Mouse (Mus musculus) stomach, postnatal 0 days (tissue): ENCODE results near the gene Alpi. TPM values are rescaled to one million over a fixed set of nuclear protein-coding genes. Genes with fewer than 3 reads are reported as not detected.

Source experiments
- ATAC-seq: fragments of 200-750 bp; cut with Nextera tagmentation; 2 replicates; pipeline ENCODE4 v1.8.0; 2017; ENCODE audit not compliant: low FRiP score, low TSS enrichment
- DNase-seq: peaks from one replicate; pipeline ENCODE4 v3.0.0-alpha.2; 2016; ENCODE audit warnings: low spot score
- H3K27ac ChIP-seq: fragments of 300-500 bp; sonication (generic); replicated peaks from 2 replicates; pipeline ENCODE4 v1.5.1; 2014; ENCODE audit warnings: mild to moderate bottlenecking, control low read depth
- H3K27me3 ChIP-seq: fragments of 300-500 bp; sonication (generic); 2 replicates; pipeline ENCODE4 v1.6.1; 2014; ENCODE audit warnings: low read length; ENCODE audit not compliant: control insufficient read depth, insufficient read depth
- H3K36me3 ChIP-seq: fragments of 300-500 bp; sonication (generic); 2 replicates; pipeline ENCODE4 v1.6.1; 2014; ENCODE audit warnings: low read length, mixed read lengths; ENCODE audit not compliant: control insufficient read depth, insufficient read depth
- H3K4me1 ChIP-seq: fragments of 300-500 bp; sonication (generic); replicated peaks from 2 replicates; pipeline ENCODE4 v1.6.1; 2014; ENCODE audit warnings: antibody characterized with exemption; ENCODE audit not compliant: control insufficient read depth, insufficient read depth
- H3K4me2 ChIP-seq: fragments of 300-500 bp; sonication (generic); replicated peaks from 2 replicates; pipeline ENCODE4 v1.6.1; 2014; ENCODE audit warnings: low read depth, mild to moderate bottlenecking, control low read depth, moderate library complexity
- H3K4me3 ChIP-seq: fragments of 300-500 bp; sonication (generic); 2 replicates; pipeline ENCODE4 v1.5.1; 2014; ENCODE audit warnings: low read depth, low read length, control low read depth
- H3K9ac ChIP-seq: fragments of 300-500 bp; sonication (generic); 2 replicates; pipeline ENCODE4 v1.6.1; 2014; ENCODE audit warnings: mild to moderate bottlenecking, low read length, control low read depth, mixed read lengths
- H3K9me3 ChIP-seq: fragments of 300-500 bp; sonication (generic); 2 replicates; pipeline ENCODE4 v1.6.1; 2016; ENCODE audit warnings: low read length; ENCODE audit not compliant: control insufficient read depth
- CTCF ChIP-seq: IDR thresholded peaks from 2 replicates; pipeline ENCODE4 v1.5.1; 2016; ENCODE audit warnings: antibody characterized with exemption, low read depth, mild to moderate bottlenecking, moderate library complexity
- EP300 ChIP-seq: optimal IDR thresholded peaks from 2 replicates; pipeline ENCODE3; 2016; ENCODE audit warnings: antibody characterized with exemption
- WGBS: fragments of 180-500 bp; shearing (Covaris S2); extraction: QIAGEN DNeasy Blood & Tissue Kit; methylation state at CpG from one replicate; pipeline ENCODE4 v1.1.7; 2014; 5-methylcytosine and 5-hydroxymethylcytosine counted together
- polyA plus RNA-seq: library from polyadenylated mRNA; unstranded; fragments of >200 nt; fragmentation: Nextera tagmentation; extraction: Ambion mirVana; gene quantifications from 2 replicates; pipeline ENCODE4 v1.2.1, GENCODE M21; 2015

The Alpi gene
- 5.7 and 11.4 TPM in 2 replicates for polyA plus RNA-seq

GRCm38 (mm10) chr1:87101411-87101810 lies at the start of gene Alpi:
Gene Alpi (minus strand): TSS chr1:87101606.
- H3K4me2 ChIP-seq, result no peak within 1 kb of the TSS

GRCm38 (mm10) chr1:87149422-87149821 lies 48.0 kb upstream of the Alpi start:
- Histone ChIP-seq H3K27me3 (peaks cover 19% of the 10 kb centered on the region), H3K9me3 (no peaks in the 10 kb centered on the region), H3K9ac (no peak overlapping the region), H3K4me2 (no peak overlapping the region), H3K4me3 (no peak overlapping the region), H3K36me3 (no peaks in the 10 kb centered on the region), H3K27ac (no peak overlapping the region), H3K4me1 (peaks cover 5% of the 10 kb centered on the region)
- no peak for DNase-seq
- WGBS, result 38% methylated on average over 13 of the region's 13 CpGs
- no peak for TF ChIP-seq EP300
- no peak for TF ChIP-seq CTCF
- peak; percentile 15; the same call in 1 of the 2 replicates for ATAC-seq

More at GRCm38 (mm10) chr1:87101411-87101810, at the start of gene Alpi:
- Histone ChIP-seq H3K9ac (no peak within 1 kb of the TSS), H3K36me3 (no peaks in the 10 kb centered on the region), H3K27ac (no peak within 1 kb of the TSS), H3K27me3 (no peaks in the 10 kb centered on the region), H3K4me1 (no peaks in the 10 kb centered on the region), H3K9me3 (no peaks in the 10 kb centered on the region), H3K4me3 (no peak within 1 kb of the TSS)
- DNase-seq, result peak; percentile 21
- WGBS, result 47% methylated on average over 1 of the region's 1 CpGs
- no peak for ATAC-seq
- TF ChIP-seq CTCF (no peak), EP300 (no peak)

GRCm38 (mm10) chr1:87143141-87143540 lies 41.7 kb upstream of the Alpi start:
- ATAC-seq (no peak), DNase-seq (no peak)
- no peaks in the 10 kb centered on the region for H3K27me3 ChIP-seq
- WGBS, result 61% methylated on average over 10 of the region's 10 CpGs
- no peak overlapping the region for H3K27ac ChIP-seq
- TF ChIP-seq EP300, result no peak
- H3K4me3 ChIP-seq, result no peak overlapping the region
- H3K4me2 ChIP-seq, result no peak overlapping the region
- H3K4me1 ChIP-seq, result no peaks in the 10 kb centered on the region
- no peaks in the 10 kb centered on the region for H3K36me3 ChIP-seq
- no peaks in the 10 kb centered on the region for H3K9me3 ChIP-seq
- no peak overlapping the region for H3K9ac ChIP-seq

- H3K4me3 ChIP-seq, result no peak overlapping the region
- WGBS, result 41% methylated on average over 9 of the region's 9 CpGs
- DNase-seq (no peak), ATAC-seq (peak; percentile 56; the same call in 1 of the 2 replicates)
- H3K27ac ChIP-seq, result no peak overlapping the region
- H3K4me1 ChIP-seq, result no peaks in the 10 kb centered on the region
- no peak overlapping the region for H3K9ac ChIP-seq
- no peaks in the 10 kb centered on the region for H3K9me3 ChIP-seq
- H3K36me3 ChIP-seq, result no peaks in the 10 kb centered on the region
- TF ChIP-seq CTCF, result no peak
- no peak for TF ChIP-seq EP300
- H3K27me3 ChIP-seq, result no peaks in the 10 kb centered on the region
- H3K4me2 ChIP-seq, result no peak overlapping the region
Measured at GRCm38 (mm10) chr1:87142456-87142855, 41.0 kb upstream of the Alpi start.

GRCm38 (mm10) chr1:87141550-87141949 lies 40.1 kb upstream of the Alpi start:
- ATAC-seq (no peak), DNase-seq (no peak)
- Histone ChIP-seq H3K27ac (no peak overlapping the region), H3K4me1 (no peaks in the 10 kb centered on the region), H3K27me3 (no peaks in the 10 kb centered on the region), H3K9me3 (no peaks in the 10 kb centered on the region), H3K9ac (no peak overlapping the region), H3K4me3 (no peak overlapping the region), H3K4me2 (no peak overlapping the region), H3K36me3 (no peaks in the 10 kb centered on the region)
- no peak for TF ChIP-seq EP300
- no peak for TF ChIP-seq CTCF
- 89% methylated on average over 4 of the region's 4 CpGs for WGBS

GRCm38 (mm10) chr1:87131803-87132202 lies 30.4 kb upstream of the Alpi start:
- peaks cover 8% of the 10 kb centered on the region; the same call in 1 of the 2 replicates for H3K27me3 ChIP-seq
- no peak overlapping the region for H3K9ac ChIP-seq
- no peak for TF ChIP-seq EP300
- no peak for TF ChIP-seq CTCF
- no peaks in the 10 kb centered on the region for H3K36me3 ChIP-seq
- DNase-seq (no peak), ATAC-seq (no peak)
- no peak overlapping the region for H3K27ac ChIP-seq
- no peaks in the 10 kb centered on the region for H3K9me3 ChIP-seq
- no peak overlapping the region for H3K4me2 ChIP-seq
- H3K4me3 ChIP-seq, result no peak overlapping the region
- WGBS, result 70% methylated on average over 4 of the region's 4 CpGs
- H3K4me1 ChIP-seq, result no peaks in the 10 kb centered on the region
